Mouse (Mus musculus) stomach, embryonic 14.5 days (tissue): ENCODE data around the gene Ece1. TPM values are rescaled to one million over a fixed set of nuclear protein-coding genes. Genes with fewer than 3 reads are reported as not detected.

Experiments
- ATAC-seq: fragments of 200-750 bp; cut with Nextera tagmentation; 2 replicates; pipeline ENCODE4 v1.8.0; 2017; ENCODE audit warnings: low read depth, moderate TSS enrichment; ENCODE audit not compliant: insufficient number of reproducible peaks, insufficient read depth, low FRiP score
- H3K27ac ChIP-seq: fragments of 300-500 bp; sonication (generic); 2 replicates; pipeline ENCODE4 v1.5.1; 2014; ENCODE audit warnings: mild to moderate bottlenecking, low read length, moderate library complexity, mixed read lengths
- H3K27me3 ChIP-seq: fragments of 300-500 bp; sonication (generic); 2 replicates; pipeline ENCODE4 v1.6.1; 2014; ENCODE audit warnings: low read length, control low read depth, mixed read lengths; ENCODE audit not compliant: control insufficient read depth, insufficient read depth
- H3K36me3 ChIP-seq: fragments of 300-500 bp; sonication (generic); 2 replicates; pipeline ENCODE4 v1.6.1; 2014; ENCODE audit warnings: mild to moderate bottlenecking, control low read depth, low read length, moderate library complexity, mixed read lengths; ENCODE audit not compliant: control insufficient read depth, insufficient read depth
- H3K4me1 ChIP-seq: fragments of 300-500 bp; sonication (generic); 2 replicates; pipeline ENCODE4 v1.6.1; 2014; ENCODE audit warnings: low read length, control low read depth, mixed read lengths; ENCODE audit not compliant: control insufficient read depth, insufficient read depth
- H3K4me2 ChIP-seq: fragments of 300-500 bp; sonication (generic); replicated peaks from 2 replicates; pipeline ENCODE4 v1.6.1; 2014; ENCODE audit warnings: low read depth, low read length, control low read depth
- H3K4me3 ChIP-seq: fragments of 300-500 bp; sonication (generic); 2 replicates; pipeline ENCODE4 v1.5.1; 2014; ENCODE audit warnings: low read depth, low read length, control low read depth
- H3K9ac ChIP-seq: fragments of 300-500 bp; sonication (generic); replicated peaks from 2 replicates; pipeline ENCODE4 v1.6.1; 2014; ENCODE audit warnings: low read depth, mild to moderate bottlenecking, control low read depth, low read length, moderate library complexity, mixed read lengths
- H3K9me3 ChIP-seq: fragments of 300-500 bp; sonication (generic); 2 replicates; pipeline ENCODE4 v1.6.1; 2016; ENCODE audit warnings: low read depth, low read length, control low read depth; ENCODE audit not compliant: control insufficient read depth
- WGBS: fragments of 180-500 bp; shearing (Covaris S2); extraction: QIAGEN DNeasy Blood & Tissue Kit; methylation state at CpG from one replicate; pipeline ENCODE4 v1.1.7; 2014; 5-methylcytosine and 5-hydroxymethylcytosine counted together
- polyA plus RNA-seq: library from polyadenylated mRNA; unstranded; fragments of >200 nt; fragmentation: Nextera tagmentation; extraction: Ambion mirVana; gene quantifications from 2 replicates; pipeline ENCODE4 v1.2.1, GENCODE M21; 2014

The Ece1 gene
- polyA plus RNA-seq, 1 experiment from 2014 or later, result 80.6 TPM

GRCm38 (mm10) chr4:137989426-137989825, 127.4 kb downstream of the Ece1 start:
- Histone ChIP-seq H3K27ac (no peak overlapping the region), H3K36me3 (no peaks in the 10 kb centered on the region), H3K4me3 (no peak overlapping the region), H3K9me3 (no peaks in the 10 kb centered on the region), H3K27me3 (no peaks in the 10 kb centered on the region), H3K4me2 (no peak overlapping the region), H3K9ac (no peak overlapping the region), H3K4me1 (no peaks in the 10 kb centered on the region; the same call in 1 of the 2 replicates)
- WGBS, result 91% methylated on average over 5 of the region's 5 CpGs
- no peak for ATAC-seq

- ATAC-seq, result no peak
These were observed 128.4 kb downstream of the Ece1 start for GRCm38 (mm10) chr4:137990433-137990832.

GRCm38 (mm10) chr4:137991240-137991639, 129.2 kb downstream of the Ece1 start:
- Histone ChIP-seq H3K27ac (no peak overlapping the region), H3K4me1 (peaks cover 16% of the 10 kb centered on the region), H3K36me3 (peaks cover 2% of the 10 kb centered on the region; the same call in 1 of the 2 replicates), H3K9me3 (no peaks in the 10 kb centered on the region), H3K9ac (no peak overlapping the region), H3K27me3 (no peaks in the 10 kb centered on the region), H3K4me2 (no peak overlapping the region), H3K4me3 (no peak overlapping the region)
- ATAC-seq, result no peak
- 76% methylated on average over 7 of the region's 7 CpGs for WGBS

More at GRCm38 (mm10) chr4:137990433-137990832, 128.4 kb downstream of the Ece1 start:
- no peak overlapping the region for H3K4me3 ChIP-seq
- no peaks in the 10 kb centered on the region for H3K27me3 ChIP-seq
- 83% methylated on average over 4 of the region's 4 CpGs for WGBS
- H3K27ac ChIP-seq, result no peak overlapping the region
- peaks cover 9% of the 10 kb centered on the region for H3K4me1 ChIP-seq
- H3K36me3 ChIP-seq, result no peaks in the 10 kb centered on the region
- H3K9ac ChIP-seq, result no peak overlapping the region
- H3K9me3 ChIP-seq, result no peaks in the 10 kb centered on the region
- H3K4me2 ChIP-seq, result no peak overlapping the region

- H3K9ac ChIP-seq, result peak within 1 kb of the TSS; percentile 99
- 4% methylated on average over 39 of the region's 39 CpGs for WGBS
- H3K36me3 ChIP-seq, result peaks cover 12% of the 10 kb centered on the region
- H3K4me3 ChIP-seq, result peak within 1 kb of the TSS; percentile 79
- H3K27me3 ChIP-seq, result no peaks in the 10 kb centered on the region
- ATAC-seq, result no peak; the same call in 1 of the 2 replicates
- H3K9me3 ChIP-seq, result no peaks in the 10 kb centered on the region
- H3K4me2 ChIP-seq, result peak within 1 kb of the TSS; percentile 68
- peaks cover 16% of the 10 kb centered on the region for H3K4me1 ChIP-seq
- peak within 1 kb of the TSS; percentile 91 for H3K27ac ChIP-seq
These were observed 130.9 kb downstream of the Ece1 start, which contains the start of gene Eif4g3 for GRCm38 (mm10) chr4:137992890-137993289. Gene Eif4g3 (plus strand): TSS chr4:137993022.

GRCm38 (mm10) chr4:137993291-137993758, 131.3 kb downstream of the Ece1 start:
- Histone ChIP-seq H3K36me3 (peaks cover 16% of the 10 kb centered on the region), H3K4me1 (peaks cover 16% of the 10 kb centered on the region), H3K4me3 (peak overlapping the region; percentile 79), H3K27me3 (no peaks in the 10 kb centered on the region), H3K9me3 (no peaks in the 10 kb centered on the region), H3K4me2 (peak overlapping the region; percentile 68), H3K27ac (peak overlapping the region; percentile 91), H3K9ac (peak overlapping the region; percentile 99)
- WGBS, result under 1% methylated on average over 53 of the region's 59 CpGs
- ATAC-seq, result peak; percentile 95

- H3K4me3 ChIP-seq, result peak overlapping the region; percentile 79
- H3K9ac ChIP-seq, result peak overlapping the region; percentile 99
- H3K4me1 ChIP-seq, result peaks cover 16% of the 10 kb centered on the region
- H3K27ac ChIP-seq, result peak overlapping the region; percentile 91
- H3K27me3 ChIP-seq, result no peaks in the 10 kb centered on the region
- peaks cover 21% of the 10 kb centered on the region for H3K36me3 ChIP-seq
- H3K9me3 ChIP-seq, result no peaks in the 10 kb centered on the region
- WGBS, result under 1% methylated on average over 47 of the region's 60 CpGs
- peak; percentile 24; the same call in 1 of the 2 replicates for ATAC-seq
- H3K4me2 ChIP-seq, result peak overlapping the region; percentile 68
These were observed 132.0 kb downstream of the Ece1 start for GRCm38 (mm10) chr4:137993821-137994561.

- Histone ChIP-seq H3K4me2 (peak overlapping the region; percentile 68), H3K9ac (peak overlapping the region; percentile 99), H3K36me3 (peaks cover 21% of the 10 kb centered on the region), H3K9me3 (no peaks in the 10 kb centered on the region), H3K4me3 (peak overlapping the region; percentile 79), H3K4me1 (peaks cover 16% of the 10 kb centered on the region), H3K27me3 (no peaks in the 10 kb centered on the region), H3K27ac (peak overlapping the region; percentile 91; the same call in 1 of the 2 replicates)
- ATAC-seq, result no peak
- WGBS, result 40% methylated on average over 12 of the region's 12 CpGs
These were observed 132.7 kb downstream of the Ece1 start for GRCm38 (mm10) chr4:137994562-137995336.

GRCm38 (mm10) chr4:137995399-137995798, 133.4 kb downstream of the Ece1 start:
- peaks cover 21% of the 10 kb centered on the region for H3K36me3 ChIP-seq
- H3K27me3 ChIP-seq, result no peaks in the 10 kb centered on the region
- H3K9ac ChIP-seq, result 0 out of 2 replicates have a peak overlapping the region, but pooled peaks have one; percentile 99
- H3K4me3 ChIP-seq, result peak overlapping the region; percentile 79
- no peak overlapping the region for H3K27ac ChIP-seq
- no peaks in the 10 kb centered on the region for H3K9me3 ChIP-seq
- peak overlapping the region; percentile 68 for H3K4me2 ChIP-seq
- H3K4me1 ChIP-seq, result peaks cover 20% of the 10 kb centered on the region
- no peak for ATAC-seq
- 72% methylated on average over 12 of the region's 12 CpGs for WGBS
